Mouse (Mus musculus) kidney, adult 11 months (tissue): ENCODE measurements at regions not wholly inside any gene's neighbourhood (a gene's known extent, or its start where the extent isn't known, plus 50 kb on each side); places are given as distances from the start of the nearest gene placed in this dataset.

Source experiments
- DNase-seq: peaks from one replicate; pipeline ENCODE4 v3.0.0; 2022

GRCm38 (mm10) chr6:11796361-11796760 lies 110.9 kb downstream of the Ndufa4 start:
- no peak for DNase-seq

- DNase-seq, result peak; percentile 16
Observed at GRCm38 (mm10) chr6:11793366-11793765, 113.9 kb downstream of the Ndufa4 start.

GRCm38 (mm10) chr6:11792186-11792585 lies 115.1 kb downstream of the Ndufa4 start:
- no peak for DNase-seq

- no peak for DNase-seq
Observed at GRCm38 (mm10) chr6:11791056-11791455, 116.2 kb downstream of the Ndufa4 start.

GRCm38 (mm10) chr6:11773992-11774391 lies 133.3 kb downstream of the Ndufa4 start:
- no peak for DNase-seq

GRCm38 (mm10) chr6:11762912-11763311 lies 144.4 kb downstream of the Ndufa4 start:
- no peak for DNase-seq

- no peak for DNase-seq
Observed at GRCm38 (mm10) chr6:11737667-11738066, 169.6 kb downstream of the Ndufa4 start.

- no peak for DNase-seq
Observed at GRCm38 (mm10) chr6:11731126-11731525, 176.2 kb downstream of the Ndufa4 start.

GRCm38 (mm10) chr6:11730667-11731066 lies 176.6 kb downstream of the Ndufa4 start:
- DNase-seq, result no peak

- no peak for DNase-seq
Observed at GRCm38 (mm10) chr6:11727806-11728205, 179.5 kb downstream of the Ndufa4 start.

- DNase-seq, result no peak
Observed at GRCm38 (mm10) chr6:11727370-11727769, 179.9 kb downstream of the Ndufa4 start.

GRCm38 (mm10) chr6:11723519-11723918 lies 183.8 kb downstream of the Ndufa4 start:
- DNase-seq, result no peak

GRCm38 (mm10) chr6:11720274-11720673 lies 187.0 kb downstream of the Ndufa4 start:
- DNase-seq, result no peak

GRCm38 (mm10) chr6:11710581-11710980 lies 196.7 kb downstream of the Ndufa4 start:
- no peak for DNase-seq

GRCm38 (mm10) chr6:11709465-11709864 lies 197.8 kb downstream of the Ndufa4 start:
- no peak for DNase-seq
